Mouse (Mus musculus): ENCODE measurements at regions not wholly inside any gene's neighbourhood (a gene's known extent, or its start where the extent isn't known, plus 50 kb on each side); places are given as distances from the start of the nearest gene placed in this dataset.

DNA sequence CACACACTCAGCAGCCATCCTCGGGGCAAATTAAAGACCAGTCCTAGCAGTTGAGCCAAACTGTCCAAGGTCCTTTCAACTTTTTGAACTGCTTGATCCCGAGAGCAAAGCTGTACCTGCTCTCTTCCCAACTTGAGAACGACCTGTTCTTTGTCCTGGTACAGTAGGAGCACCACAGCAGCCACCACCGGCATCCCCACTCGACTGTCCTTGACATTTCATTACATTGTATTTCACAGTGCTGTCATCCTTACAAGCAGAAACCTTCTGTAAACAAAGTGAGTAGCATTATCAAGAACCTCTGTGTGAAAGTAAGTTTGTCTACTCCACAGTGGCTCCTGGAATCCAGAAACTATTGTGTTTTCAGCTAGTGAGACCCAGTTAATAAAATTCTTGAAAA, 240.2 kb upstream of the Zfp462 start:
- H3K4me3 ChIP-seq (ENCODE audit: insufficient read depth, low read depth, low read length), result no peak overlapping the region
- H3K4me1 ChIP-seq (ENCODE audit: control insufficient read depth, insufficient read depth, insufficient read length, low read length), result no peaks in the 10 kb centered on the region
- H3K27ac ChIP-seq (replicated peaks; ENCODE audit: low read depth, low read length), result no peak overlapping the region

DNA sequence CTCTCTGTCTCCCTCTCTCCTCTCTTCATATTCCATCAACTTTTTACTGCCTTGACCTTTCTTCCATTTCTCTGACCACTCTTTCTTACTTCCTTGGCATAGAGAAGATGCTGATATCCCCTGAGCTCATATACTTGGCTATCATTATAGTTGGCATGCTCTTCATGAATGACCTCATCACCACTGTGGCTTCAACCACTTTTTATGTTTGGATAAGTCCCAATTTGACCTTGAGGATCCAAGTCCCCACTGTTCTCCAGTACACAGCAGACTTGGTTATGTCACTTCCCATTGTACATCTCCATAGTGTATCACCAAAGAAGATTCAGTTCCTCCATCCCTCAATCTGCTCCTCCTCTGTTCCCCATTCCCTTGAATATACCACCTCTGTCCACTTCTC, 235.1 kb upstream of the Zfp462 start:
- Histone ChIP-seq H3K4me1 (ENCODE audit: control insufficient read depth, insufficient read depth, insufficient read length, low read length) (no peaks in the 10 kb centered on the region), H3K27ac (replicated peaks; ENCODE audit: low read depth, low read length) (no peak overlapping the region), H3K4me3 (ENCODE audit: insufficient read depth, low read depth, low read length) (no peak overlapping the region)

- Histone ChIP-seq H3K4me3 (ENCODE audit: insufficient read depth, low read depth, low read length) (no peak overlapping the region), H3K4me1 (ENCODE audit: control insufficient read depth, insufficient read depth, insufficient read length, low read length) (no peaks in the 10 kb centered on the region), H3K27ac (replicated peaks; ENCODE audit: low read depth, low read length) (no peak overlapping the region)
Observed at GRCm38 (mm10) chr4:54712929-54713328, 231.9 kb upstream of the Zfp462 start.

- Histone ChIP-seq H3K4me3 (ENCODE audit: insufficient read depth, low read depth, low read length) (no peak overlapping the region), H3K27ac (replicated peaks; ENCODE audit: low read depth, low read length) (no peak overlapping the region), H3K4me1 (ENCODE audit: control insufficient read depth, insufficient read depth, insufficient read length, low read length) (no peaks in the 10 kb centered on the region)
Observed at GRCm38 (mm10) chr4:54714612-54715342, 230.1 kb upstream of the Zfp462 start.

DNA sequence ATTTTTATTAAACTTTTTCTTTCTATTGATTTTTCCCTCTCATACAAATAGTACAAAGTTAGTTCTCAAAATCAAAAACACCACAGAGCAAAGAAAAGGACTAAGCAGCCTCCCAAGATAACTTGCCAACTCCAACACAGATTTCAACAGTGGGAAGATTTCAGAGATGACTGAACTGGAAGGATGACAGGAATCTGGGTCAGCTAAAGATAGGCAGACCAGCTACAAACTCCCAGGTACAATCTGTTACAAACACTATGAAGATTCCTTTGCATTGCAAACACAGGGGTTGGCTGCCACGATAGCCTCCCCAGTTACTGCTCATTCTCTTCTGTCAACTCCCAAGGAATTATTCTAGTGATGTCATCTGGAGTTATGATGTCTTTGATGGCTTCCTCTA, 226.8 kb upstream of the Zfp462 start:
- Histone ChIP-seq H3K4me3 (ENCODE audit: insufficient read depth, low read depth, low read length) (no peak overlapping the region), H3K27ac (replicated peaks; ENCODE audit: low read depth, low read length) (no peak overlapping the region), H3K4me1 (ENCODE audit: control insufficient read depth, insufficient read depth, insufficient read length, low read length) (no peaks in the 10 kb centered on the region)

GRCm38 (mm10) chr4:54739001-54739400, 205.8 kb upstream of the Zfp462 start:
- Histone ChIP-seq H3K27ac (replicated peaks; ENCODE audit: low read depth, low read length) (no peak overlapping the region), H3K4me3 (ENCODE audit: insufficient read depth, low read depth, low read length) (no peak overlapping the region), H3K4me1 (ENCODE audit: control insufficient read depth, insufficient read depth, insufficient read length, low read length) (no peaks in the 10 kb centered on the region)

GRCm38 (mm10) chr4:54751458-54751857, 193.4 kb upstream of the Zfp462 start:
- Histone ChIP-seq H3K27ac (replicated peaks; ENCODE audit: low read depth, low read length) (no peak overlapping the region), H3K4me3 (ENCODE audit: insufficient read depth, low read depth, low read length) (no peak overlapping the region), H3K4me1 (ENCODE audit: control insufficient read depth, insufficient read depth, insufficient read length, low read length) (peaks cover 3% of the 10 kb centered on the region)

DNA sequence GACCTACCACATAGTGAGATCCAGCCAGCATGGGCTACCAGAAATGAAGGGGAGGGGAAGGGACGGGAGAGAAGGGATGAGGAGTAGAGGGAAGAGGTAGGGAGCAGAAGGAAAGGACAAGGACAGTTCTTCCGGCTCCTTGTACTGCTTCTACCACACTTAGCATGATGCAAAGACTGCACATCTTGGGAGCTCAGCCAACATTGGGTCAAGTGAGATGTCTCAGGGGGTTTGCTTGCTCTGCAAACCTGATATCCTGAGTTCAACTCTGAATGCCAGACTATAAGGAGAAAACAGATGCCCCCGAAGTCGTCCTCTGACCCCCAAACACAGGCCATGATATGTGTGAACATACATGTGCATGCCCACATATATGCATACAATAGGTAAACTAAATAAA, 188.4 kb upstream of the Zfp462 start:
- Histone ChIP-seq H3K27ac (replicated peaks; ENCODE audit: low read depth, low read length) (no peak overlapping the region), H3K4me1 (ENCODE audit: control insufficient read depth, insufficient read depth, insufficient read length, low read length) (peaks cover 9% of the 10 kb centered on the region), H3K4me3 (ENCODE audit: insufficient read depth, low read depth, low read length) (no peak overlapping the region)

DNA sequence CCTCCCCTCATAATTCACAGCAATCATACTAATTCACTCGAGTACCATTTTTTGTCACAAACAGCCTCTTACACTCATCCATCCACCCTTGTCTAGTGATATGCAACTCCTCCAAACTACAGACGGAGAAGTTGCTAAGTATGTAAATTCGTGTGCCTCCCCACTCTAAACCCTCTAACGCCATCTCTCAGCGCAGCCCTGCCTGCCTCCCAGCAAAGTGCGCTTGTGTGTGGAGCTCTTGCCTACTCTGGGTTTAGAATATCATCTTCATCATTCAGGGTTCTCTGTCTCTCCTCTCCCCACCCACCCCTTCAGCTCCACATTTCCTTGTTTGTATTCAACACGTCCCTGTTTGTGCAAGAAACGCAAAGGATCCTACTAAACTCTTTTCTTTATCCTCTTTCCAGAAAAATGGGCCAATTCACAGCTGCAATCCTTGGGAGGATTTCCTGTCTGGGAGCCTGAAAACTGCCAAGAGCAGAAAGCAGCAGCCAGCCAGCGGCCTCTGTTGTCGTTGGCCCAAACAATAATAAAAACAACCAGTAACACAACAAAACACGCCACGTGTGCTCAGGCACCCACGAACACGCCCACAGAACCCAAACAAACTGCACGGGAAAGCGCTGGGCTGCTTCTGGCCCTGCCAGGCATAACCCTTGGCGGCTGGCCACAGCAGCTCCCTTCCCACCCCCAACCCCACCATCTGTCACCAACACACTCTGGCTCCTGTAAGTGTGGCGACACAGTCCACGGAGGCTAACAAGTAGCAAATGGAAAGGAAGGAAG, 186.9 kb upstream of the Zfp462 start:
- Histone ChIP-seq H3K4me1 (ENCODE audit: control insufficient read depth, insufficient read depth, insufficient read length, low read length) (peaks cover 9% of the 10 kb centered on the region), H3K4me3 (ENCODE audit: insufficient read depth, low read depth, low read length) (peak overlapping the region; percentile 48), H3K27ac (replicated peaks; ENCODE audit: low read depth, low read length) (no peak overlapping the region)

- Histone ChIP-seq H3K4me1 (ENCODE audit: control insufficient read depth, insufficient read depth, insufficient read length, low read length) (peaks cover 9% of the 10 kb centered on the region), H3K4me3 (ENCODE audit: insufficient read depth, low read depth, low read length) (peak overlapping the region; percentile 48), H3K27ac (replicated peaks; ENCODE audit: low read depth, low read length) (no peak overlapping the region)
Observed at GRCm38 (mm10) chr4:54758501-54758829, 186.4 kb upstream of the Zfp462 start.

- Histone ChIP-seq H3K4me1 (ENCODE audit: control insufficient read depth, insufficient read depth, insufficient read length, low read length) (peaks cover 7% of the 10 kb centered on the region), H3K4me3 (ENCODE audit: insufficient read depth, low read depth, low read length) (no peak overlapping the region), H3K27ac (replicated peaks; ENCODE audit: low read depth, low read length) (no peak overlapping the region)
Observed at GRCm38 (mm10) chr4:54761257-54761656, 183.6 kb upstream of the Zfp462 start.

DNA sequence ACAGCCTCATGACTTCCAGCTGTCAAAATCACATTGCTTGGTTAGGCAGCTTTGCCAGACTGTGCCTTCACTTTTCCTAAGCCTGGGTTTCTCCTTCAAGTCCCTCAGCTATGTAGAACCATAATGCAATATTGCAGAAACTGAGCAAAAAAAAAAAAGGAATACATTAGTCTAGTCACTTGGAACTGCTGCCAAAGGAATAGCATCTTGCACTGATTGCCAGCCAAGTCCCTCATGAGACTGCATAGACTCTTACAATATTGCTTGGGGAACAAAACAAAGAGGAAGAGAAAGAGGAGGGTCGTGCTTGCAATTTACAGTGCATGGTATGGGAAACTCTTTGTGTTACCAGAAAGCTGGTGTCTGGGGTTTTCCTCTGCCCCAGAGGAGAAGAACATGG, 179.8 kb upstream of the Zfp462 start:
- no peak overlapping the region for H3K4me3 ChIP-seq (ENCODE audit: insufficient read depth, low read depth, low read length)
- H3K4me1 ChIP-seq (ENCODE audit: control insufficient read depth, insufficient read depth, insufficient read length, low read length), result peaks cover 2% of the 10 kb centered on the region; the same call in 1 of the 2 replicates
- H3K27ac ChIP-seq (replicated peaks; ENCODE audit: low read depth, low read length), result no peak overlapping the region

GRCm38 (mm10) chr4:54767506-54768200, 177.2 kb upstream of the Zfp462 start:
- H3K4me1 ChIP-seq (ENCODE audit: control insufficient read depth, insufficient read depth, insufficient read length, low read length), result peaks cover 2% of the 10 kb centered on the region; the same call in 1 of the 2 replicates
- H3K4me3 ChIP-seq (ENCODE audit: insufficient read depth, low read depth, low read length), result no peak overlapping the region
- H3K27ac ChIP-seq (replicated peaks; ENCODE audit: low read depth, low read length), result 0 out of 2 replicates have a peak overlapping the region, but pooled peaks have one; percentile 33

GRCm38 (mm10) chr4:54768836-54769235, 176.0 kb upstream of the Zfp462 start:
- Histone ChIP-seq H3K4me3 (ENCODE audit: insufficient read depth, low read depth, low read length) (no peak overlapping the region), H3K4me1 (ENCODE audit: control insufficient read depth, insufficient read depth, insufficient read length, low read length) (peaks cover 2% of the 10 kb centered on the region; the same call in 1 of the 2 replicates), H3K27ac (replicated peaks; ENCODE audit: low read depth, low read length) (no peak overlapping the region)

DNA sequence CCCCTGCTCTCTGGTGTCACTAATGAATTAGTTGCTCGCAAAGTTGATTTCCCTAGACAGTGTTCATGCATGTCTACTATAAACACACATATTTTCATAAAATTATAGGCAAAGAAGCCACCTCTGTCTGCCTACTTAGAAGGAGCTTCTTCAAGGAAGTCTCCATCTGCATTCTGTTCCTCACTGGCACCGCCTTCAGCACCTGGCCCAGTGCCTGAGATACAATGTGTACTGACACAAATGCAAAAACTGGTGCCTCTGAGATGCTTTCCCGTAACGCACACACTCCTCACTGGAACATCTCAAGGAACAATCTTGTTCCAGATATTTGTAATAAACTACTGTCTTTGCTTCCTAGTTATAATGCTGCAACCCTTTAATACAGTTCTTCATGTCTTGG, 170.8 kb upstream of the Zfp462 start:
- Histone ChIP-seq H3K4me1 (ENCODE audit: control insufficient read depth, insufficient read depth, insufficient read length, low read length) (no peaks in the 10 kb centered on the region), H3K27ac (replicated peaks; ENCODE audit: low read depth, low read length) (no peak overlapping the region)

More for the DNA sequence above, 170.8 kb upstream of the Zfp462 start:
- no peak overlapping the region for H3K4me3 ChIP-seq (ENCODE audit: insufficient read depth, low read depth, low read length)

All from brown adipose tissue, adult 24 weeks (tissue).